Mouse (Mus musculus) layer of hippocampus, postnatal 10 days (tissue): ENCODE results near the gene Pkn3. TPM values are rescaled to one million over a fixed set of nuclear protein-coding genes. Genes with fewer than 3 reads are reported as not detected.
"Not testable (repeated sequence)": the region's sequence is repeated elsewhere in the genome, so short reads cannot be mapped to it uniquely, and the experiment has no call there.

Source experiments
- DNase-seq, 2 experiments: peaks; one replicate each; pipeline ENCODE4 v3.0.0; 2021; ENCODE audit warnings: low spot score in 2 of 2
- long read RNA-seq: library from polyadenylated mRNA; stranded (forward); transcript quantifications from one replicate; pipeline ENCODE4 v2.0.0, GENCODE M21; 2023
- total RNA-seq, 2 experiments: library from RNA; stranded (reverse); gene quantifications; 2 replicates each; pipeline ENCODE4 v1.2.3; 2021

The Pkn3 gene
- total RNA-seq = 1 to 10 TPM; 1.8 to 2.2 TPM
- long read RNA-seq, partial matches to known transcripts = 0 of 1 reads
- long read RNA-seq, other reads (novel, unspliced or antisense) = 1 of 1 reads

- peak; percentile 86 to 89 for DNase-seq
Measured at GRCm38 (mm10) chr2:30077502-30078348, at the start of gene Pkn3. Pkn3 (plus strand) TSS chr2:30077684.

DNA sequence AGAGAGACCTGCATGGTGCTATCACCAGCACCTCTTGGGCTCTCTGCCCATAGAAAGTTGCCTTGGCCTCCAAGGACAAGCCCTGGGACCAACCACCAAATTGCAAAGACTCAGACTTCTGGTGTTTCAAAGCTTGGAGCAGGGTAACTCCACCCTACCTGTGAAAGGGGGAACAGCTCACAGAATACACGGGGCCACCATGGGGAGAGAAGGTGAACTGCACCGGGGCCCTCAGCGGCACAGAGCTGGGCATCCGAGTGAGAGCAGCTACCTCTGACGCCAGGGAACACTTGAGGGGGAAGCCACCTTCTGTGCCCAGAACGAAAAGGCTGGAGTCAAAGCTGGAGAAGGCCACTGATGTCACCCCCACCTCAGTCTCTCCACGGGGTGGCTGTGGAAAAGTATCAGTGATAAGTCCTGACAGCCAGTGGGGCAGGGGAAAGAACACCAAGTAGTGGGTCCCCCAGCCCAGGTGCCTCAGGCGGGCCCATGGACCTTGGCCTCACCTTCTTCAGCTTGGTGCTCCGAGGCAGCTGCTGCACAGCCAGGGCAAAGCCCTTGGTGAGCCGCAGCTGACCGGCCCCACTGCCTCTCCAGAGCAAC lies 45.1 kb upstream of the Pkn3 start:
- DNase-seq = peak; percentile 36 to 44

- peak; percentile 36 to 43 for DNase-seq
Measured at GRCm38 (mm10) chr2:30032957-30033356, 44.5 kb upstream of the Pkn3 start.

- DNase-seq = no peak
Measured at GRCm38 (mm10) chr2:30037762-30038161, 39.7 kb upstream of the Pkn3 start.

- DNase-seq = no peak
Measured at GRCm38 (mm10) chr2:30038370-30038769, 39.1 kb upstream of the Pkn3 start.

DNA sequence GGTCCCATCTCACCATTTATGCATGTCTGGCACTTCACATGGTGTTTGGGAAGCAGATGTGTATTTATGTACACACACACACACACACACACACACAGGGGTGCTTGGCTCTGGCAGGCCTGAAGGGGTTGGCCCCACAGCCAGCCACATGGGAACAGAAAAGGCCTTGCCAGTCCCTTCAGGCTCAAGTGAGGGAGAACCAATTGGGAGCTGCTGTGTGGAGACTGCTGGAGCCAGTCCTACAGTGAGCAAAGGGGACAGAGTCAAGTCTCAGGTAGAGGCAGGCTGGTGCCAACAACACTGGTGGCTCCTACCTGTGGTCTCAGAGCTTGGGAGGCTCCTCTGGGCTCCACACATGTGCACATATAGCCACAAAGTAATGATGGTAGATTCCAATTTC lies 37.8 kb upstream of the Pkn3 start:
- no peak for DNase-seq

DNA sequence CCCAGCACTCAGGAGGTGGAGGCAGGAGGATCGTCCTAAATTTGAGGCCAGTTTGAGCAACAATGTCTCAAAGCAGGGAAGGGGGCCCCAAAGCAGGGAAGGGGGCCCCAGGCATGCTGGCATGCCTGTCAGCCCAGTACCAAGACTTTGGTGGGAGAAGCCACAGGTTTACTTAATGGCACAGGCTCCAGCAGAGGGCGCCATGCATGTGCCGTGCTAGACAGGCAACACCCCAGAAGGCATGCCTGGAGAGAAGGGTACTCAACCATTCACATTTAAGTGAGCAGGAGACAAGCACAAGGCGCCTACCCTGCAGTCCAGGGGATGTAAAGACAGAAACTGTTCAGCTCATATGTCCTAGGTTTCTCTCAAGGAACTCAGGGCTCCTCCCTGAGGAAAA lies 35.0 kb upstream of the Pkn3 start:
- peak; percentile 81 to 84 for DNase-seq

DNA sequence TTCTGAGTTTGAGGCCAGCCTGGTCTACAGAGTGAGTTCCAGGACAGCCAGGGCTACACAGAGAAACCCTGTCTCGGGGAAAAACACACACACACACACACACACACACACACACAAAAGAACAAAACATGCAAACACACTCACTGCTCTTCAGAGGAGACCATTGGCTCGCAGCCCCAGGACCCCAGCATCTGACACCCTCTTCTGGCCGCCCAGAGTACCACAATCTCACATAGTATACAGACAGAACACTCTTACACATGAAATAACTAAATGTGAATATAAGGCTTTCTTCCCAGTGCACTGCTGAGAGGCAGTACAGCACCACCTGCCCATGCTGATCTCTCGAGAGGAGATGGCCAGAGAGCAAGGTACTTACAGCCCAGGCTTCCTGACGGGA lies 32.9 kb upstream of the Pkn3 start:
- DNase-seq = no peak

DNA sequence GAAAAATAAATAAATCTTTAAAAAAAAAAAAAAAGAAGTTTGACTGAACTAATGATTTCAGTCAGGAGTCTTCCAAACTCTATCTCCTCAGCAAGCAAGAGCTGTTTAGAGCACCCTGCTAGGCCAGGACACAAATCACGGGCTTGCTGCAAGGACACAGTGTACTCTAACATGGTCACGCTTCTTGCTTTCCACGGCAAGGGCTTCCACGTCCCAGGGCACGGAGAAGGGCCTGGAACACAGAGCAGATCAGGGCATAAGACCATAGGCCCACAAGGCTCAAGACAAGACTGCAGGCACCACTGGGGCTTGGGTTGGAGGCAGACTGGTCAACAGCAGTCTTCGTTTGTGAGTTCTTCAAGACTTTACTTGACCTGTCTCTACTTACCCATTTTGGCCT lies 30.4 kb upstream of the Pkn3 start:
- no peak for DNase-seq

DNA sequence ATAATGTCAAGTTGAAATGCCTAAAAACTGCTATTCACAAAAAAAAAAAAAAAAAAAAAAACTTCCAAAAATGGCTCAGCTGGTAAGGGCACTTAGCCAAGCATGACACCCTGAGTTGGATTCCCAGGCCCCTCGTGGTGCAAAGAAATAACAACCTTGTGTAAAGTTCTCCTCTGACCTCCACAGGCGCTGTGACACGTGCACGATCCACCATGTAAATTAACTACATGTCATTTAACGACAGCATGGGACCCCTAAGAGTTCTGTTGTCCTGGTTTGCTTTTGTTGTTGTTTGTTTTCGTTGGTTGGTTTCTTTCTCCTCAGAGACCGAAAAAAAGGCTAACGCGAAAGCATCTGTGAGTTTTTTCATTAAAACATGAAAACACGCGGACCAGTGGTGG lies 29.4 kb upstream of the Pkn3 start:
- no peak for DNase-seq

DNA sequence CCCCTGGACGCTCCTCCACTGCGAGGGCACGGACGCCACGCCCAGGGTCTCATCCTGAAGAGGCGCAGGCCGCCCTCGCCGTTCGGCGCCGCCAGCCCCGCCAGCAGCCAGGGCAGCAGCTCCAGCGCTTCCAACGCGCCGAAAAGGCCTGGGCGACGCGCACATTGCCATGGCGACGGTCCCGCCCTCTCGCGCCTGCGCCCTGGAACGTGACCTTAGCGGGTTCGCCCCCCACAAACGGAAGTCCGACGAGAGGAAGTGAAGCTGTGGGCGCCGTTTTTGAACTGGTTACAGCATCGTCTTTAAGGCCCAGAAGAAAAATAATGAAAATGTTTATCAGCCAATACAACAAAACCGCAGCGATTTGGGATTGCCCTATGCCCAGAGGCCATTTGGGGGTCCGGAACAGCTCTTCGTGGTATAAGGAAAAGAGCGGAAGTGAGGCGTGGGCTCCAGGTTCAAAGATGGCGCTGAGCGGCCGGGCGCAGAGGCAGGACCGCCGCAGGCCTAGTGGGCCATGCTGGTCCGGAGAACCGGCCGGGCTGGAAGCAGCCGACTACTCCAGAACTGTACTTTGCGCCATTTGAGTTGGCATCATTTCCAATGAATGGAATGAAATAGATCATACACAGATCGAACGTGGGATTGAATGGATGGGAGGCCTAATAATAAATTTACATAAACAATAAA lies 28.6 kb upstream of the Pkn3 start, which contains the start of gene Wdr34:
Gene Wdr34 (minus strand): TSS at position 183 of the 690 bp plus-strand sequence.
- peak; percentile 99 for DNase-seq

DNA sequence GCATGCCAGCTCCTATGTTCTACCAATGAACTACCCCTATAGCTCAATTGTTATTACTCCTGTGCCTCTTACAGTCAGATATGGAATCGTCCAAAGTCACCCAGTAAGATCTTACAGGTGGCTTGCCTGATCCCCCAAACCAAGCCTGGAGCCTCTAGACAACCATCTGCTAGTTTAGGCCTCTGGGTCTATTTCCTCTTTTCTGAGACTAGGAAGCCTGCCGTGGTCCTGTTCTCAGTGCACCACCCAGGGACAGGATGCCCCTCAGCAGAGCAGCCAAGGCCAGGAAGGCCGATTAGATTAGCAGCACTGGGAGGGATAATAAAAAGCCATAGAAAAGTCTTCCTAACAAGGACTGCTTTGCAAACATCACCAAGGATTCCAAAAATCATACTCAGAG lies 27.7 kb upstream of the Pkn3 start:
- DNase-seq = no peak

GRCm38 (mm10) chr2:30051992-30052761 lies 25.3 kb upstream of the Pkn3 start:
- no peak for DNase-seq

DNA sequence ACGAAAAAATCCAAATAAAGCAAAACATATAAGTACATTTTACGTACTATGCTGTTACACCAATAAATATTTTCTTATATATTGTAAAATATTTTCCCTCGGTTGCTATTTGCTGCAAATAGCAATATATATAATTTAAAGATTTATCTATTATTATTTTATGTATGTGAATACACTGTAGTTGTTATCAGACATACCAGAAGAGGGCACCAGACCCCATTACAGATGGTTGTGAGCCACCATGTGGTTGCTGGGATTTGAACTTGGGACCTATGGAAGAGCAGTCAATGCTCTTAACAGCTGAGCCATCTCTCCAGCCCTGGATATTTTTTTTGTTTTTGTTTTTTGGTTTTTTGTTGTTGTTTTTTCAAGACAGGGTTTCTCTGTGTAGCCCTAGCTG lies 22.2 kb upstream of the Pkn3 start:
- not testable (repeated sequence) for DNase-seq

GRCm38 (mm10) chr2:30056736-30057135 lies 20.7 kb upstream of the Pkn3 start:
- DNase-seq = no peak

DNA sequence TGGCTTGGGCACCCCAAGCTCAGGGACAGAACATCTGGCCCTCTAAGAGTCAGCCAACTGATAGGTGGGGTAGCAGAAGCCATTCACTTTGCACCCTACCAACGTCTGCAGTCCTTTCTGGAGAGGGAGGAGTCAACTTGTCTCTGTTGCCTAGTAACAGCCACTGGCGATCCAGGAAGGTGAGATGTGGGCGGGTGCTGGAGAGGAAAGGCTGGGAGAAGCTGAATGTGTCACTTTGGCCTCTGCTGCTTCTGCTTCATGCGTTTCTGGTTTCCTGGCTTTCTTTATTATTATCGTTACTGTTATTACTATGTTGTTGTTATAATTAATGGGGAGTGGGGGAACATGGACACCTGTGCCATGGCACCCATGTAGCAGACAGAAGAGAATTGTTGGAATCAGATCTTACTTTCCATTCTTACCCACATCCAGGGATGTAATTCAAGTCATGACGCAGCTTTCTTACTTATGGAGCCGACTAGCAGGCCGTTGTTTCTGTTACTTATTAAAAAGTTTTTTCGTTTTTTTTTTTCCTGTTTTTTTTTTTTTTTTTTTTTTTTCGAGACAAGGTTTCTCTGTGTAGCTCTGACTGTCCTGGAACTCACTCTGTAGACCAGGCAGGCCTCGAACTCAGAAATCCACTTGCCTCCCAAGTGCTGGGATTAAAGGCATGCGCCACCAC lies 20.1 kb upstream of the Pkn3 start, which contains the start of gene Set:
Gene Set (plus strand): TSS at position 156 of the 682 bp plus-strand sequence.
- DNase-seq = no peak

GRCm38 (mm10) chr2:30058418-30058817 lies 19.1 kb upstream of the Pkn3 start:
- DNase-seq = no peak

GRCm38 (mm10) chr2:30061215-30062166 lies 16.0 kb upstream of the Pkn3 start:
- peak; percentile 20 to 43 for DNase-seq
